Mouse (Mus musculus): ENCODE measurements at regions not wholly inside any gene's neighbourhood (a gene's known extent, or its start where the extent isn't known, plus 50 kb on each side); places are given as distances from the start of the nearest gene placed in this dataset.

- no peak for TF ChIP-seq CTCF (IDR thresholded peaks at IDR 0.05)
- no peak for TF ChIP-seq EP300 (IDR thresholded peaks at IDR 0.05)
Measured at GRCm38 (mm10) chr14:76762777-76763176, 206.1 kb upstream of the Serp2 start.
